Mouse (Mus musculus) kidney, adult 11 months (tissue): ENCODE measurements at regions not wholly inside any gene's neighbourhood (a gene's known extent, or its start where the extent isn't known, plus 50 kb on each side); places are given as distances from the start of the nearest gene placed in this dataset.

Source experiments
- DNase-seq: peaks from one replicate; pipeline ENCODE4 v3.0.0; 2022

DNA sequence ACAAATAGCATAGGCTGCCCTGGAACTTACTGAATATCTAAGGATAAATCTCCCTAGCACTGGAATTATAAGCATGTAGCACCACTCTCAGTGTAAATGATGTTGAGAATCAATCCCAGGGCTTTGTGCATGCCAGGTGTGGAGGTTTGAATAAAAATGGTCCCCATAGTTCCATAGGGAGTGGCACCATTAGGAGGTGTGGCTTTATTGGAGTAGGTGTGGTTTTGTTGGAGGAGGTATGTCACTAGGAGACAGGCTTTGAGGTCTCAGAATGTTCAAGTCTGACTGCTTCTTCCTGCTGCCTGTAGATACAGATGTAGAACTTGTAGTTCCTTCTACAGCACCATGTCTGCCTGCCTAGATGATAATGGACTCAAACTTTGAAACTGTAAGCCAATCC, 217.8 kb downstream of the Rsl24d1 start:
- no peak for DNase-seq

DNA sequence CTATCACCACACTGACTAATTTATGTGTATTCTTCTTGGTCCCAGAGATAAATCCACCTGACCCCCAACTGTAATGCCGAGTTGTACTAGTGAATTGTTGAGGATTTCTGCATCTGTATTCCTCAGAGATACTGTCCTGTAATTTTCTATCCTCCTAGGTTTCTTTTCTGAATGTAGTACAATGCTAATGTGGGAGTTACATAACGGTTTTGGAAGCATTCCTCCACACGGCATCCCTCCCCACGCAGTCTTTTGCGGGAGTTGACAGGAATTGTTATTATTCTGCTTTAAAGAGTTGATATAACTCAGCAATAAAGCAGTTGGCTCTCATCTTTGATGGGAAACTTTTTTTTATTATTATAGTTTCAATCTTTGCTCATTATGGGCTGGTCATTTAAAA, 222.8 kb downstream of the Rsl24d1 start:
- DNase-seq, result no peak

DNA sequence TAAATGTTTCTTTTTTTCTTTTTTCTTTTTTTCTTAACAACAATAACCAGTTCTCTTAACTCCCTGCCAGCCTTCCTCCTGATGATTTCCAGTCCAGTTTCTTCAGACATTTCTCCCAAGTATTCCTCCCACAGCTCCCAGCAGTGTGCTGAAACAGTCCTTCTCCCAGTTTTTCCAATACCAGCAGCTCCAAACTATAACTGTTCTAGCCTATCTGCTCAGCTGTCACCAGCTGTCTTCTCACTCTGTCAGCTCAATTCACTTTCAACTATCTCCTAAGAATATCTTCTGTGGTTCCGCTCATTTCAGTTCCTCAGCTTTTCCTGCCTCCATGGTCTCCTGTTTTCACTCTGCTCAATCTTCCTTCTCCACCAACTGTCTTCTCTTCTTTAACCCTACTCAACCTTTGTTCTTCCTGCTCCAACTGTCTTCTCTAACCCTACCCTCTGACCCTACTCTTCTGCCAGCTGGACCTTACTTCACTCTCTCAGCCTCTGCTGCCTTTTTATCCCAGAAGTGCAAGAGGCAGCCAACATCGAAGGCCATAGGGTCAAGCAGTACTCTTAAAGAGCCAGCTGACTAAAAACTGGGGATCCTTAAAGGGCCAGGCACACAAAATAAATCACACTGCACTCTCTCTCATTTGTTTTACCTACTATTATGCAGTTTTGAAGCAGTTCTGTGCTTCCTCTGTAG, 224.0 kb downstream of the Rsl24d1 start:
- peak; percentile 49 for DNase-seq

DNA sequence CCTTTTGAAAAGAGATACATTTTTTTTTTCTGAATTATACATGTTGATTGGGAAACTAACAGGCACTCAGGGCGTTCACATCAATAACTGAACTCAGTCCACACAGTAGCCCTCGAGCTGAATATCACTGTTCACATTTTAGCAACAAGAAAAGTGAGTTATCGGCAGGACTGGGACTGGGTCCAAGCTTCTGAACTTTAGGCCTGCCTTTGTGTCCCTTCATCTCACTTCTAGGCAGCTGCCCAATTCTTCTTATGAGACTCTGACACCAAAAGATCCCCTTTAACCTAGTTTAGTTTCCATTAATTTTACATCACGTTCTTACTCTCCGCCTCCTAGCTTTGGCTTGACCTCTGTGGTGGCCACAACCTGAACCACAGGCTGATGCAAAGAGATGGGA, 242.7 kb downstream of the Rsl24d1 start:
- DNase-seq, result no peak

DNA sequence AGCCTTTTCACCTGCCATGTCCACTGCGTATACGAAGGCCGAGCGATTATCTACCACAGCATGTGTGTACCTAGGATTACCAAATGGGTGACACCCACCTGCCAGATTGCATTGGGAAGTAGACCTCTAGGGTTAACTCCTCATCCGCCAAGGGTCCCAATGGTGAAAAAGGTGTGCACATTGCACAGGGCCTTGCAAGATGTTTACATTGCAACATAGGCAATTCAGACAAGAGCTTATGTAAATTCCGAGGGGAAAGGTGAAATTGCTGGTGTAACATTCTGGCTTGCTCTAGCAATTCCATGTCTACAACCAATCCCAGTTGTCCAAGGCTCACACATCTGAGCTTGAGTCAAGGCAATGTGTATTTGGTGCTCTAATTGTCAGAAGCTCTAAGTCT, 245.7 kb downstream of the Rsl24d1 start:
- no peak for DNase-seq

DNA sequence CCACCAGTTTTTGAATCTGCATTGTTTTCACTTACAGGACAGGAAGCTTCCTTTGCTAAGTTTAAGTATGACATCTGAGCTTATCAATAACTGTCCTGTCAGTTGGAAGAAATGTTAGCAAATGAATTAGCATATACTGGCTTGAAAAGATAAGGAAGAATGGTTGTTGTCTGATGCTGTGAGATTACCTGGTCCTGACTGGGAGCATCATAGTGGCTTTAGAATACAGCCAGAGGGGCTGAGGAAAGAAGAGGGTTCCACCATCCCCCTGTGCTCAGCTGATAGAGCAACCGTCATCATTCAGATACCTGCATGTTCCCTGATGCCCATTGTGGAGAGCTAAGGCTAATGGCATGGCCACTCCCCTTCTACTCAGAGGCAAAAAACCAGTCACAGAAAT, 267.5 kb downstream of the Rsl24d1 start:
- no peak for DNase-seq

DNA sequence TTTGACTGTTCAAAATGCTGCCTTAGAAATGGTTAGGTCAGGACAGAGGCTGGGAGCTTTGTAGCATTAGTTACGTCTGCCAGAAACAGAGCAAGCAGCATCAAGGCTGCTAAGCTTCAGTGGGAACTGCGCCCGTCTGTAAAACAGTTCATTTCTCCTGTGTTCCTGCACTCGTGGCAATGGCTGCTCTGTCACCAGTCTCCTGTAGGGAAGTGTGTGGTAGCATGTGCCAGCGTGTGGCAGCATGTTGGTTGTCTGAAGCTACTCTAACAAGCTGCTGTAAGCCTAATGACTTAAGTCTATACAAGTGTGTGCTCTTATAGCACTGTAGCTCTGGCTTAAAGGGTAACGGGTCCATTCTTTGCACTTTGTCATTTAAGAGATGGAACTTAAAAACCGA, 278.8 kb downstream of the Rsl24d1 start:
- no peak for DNase-seq

DNA sequence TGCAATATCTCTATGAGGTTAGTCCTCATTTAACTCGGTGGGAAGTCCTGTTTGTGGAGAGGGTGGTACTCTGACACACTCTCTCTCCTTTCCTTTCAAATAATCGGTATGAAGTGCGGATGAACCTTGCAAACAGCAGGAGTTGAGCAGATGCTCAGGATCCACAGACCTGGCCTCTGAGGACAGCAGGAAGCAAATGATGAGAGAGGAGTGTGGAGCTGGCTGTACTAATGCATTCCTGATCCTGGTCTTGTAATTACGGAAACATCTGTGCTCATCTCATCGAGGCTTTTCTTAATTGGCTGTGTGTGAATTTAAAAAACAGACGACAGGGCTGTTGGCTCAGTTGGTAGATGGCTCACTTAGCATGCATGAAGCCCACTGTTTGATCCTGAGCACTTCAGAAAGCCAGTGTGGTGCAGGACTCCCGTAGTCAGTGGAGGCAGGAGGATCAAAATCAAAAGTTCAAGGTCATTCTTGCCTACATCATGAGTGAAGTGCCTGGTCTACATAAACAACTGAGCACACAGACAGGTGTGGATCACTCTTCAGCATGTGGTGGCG, 300.2 kb downstream of the Rsl24d1 start:
- no peak for DNase-seq

DNA sequence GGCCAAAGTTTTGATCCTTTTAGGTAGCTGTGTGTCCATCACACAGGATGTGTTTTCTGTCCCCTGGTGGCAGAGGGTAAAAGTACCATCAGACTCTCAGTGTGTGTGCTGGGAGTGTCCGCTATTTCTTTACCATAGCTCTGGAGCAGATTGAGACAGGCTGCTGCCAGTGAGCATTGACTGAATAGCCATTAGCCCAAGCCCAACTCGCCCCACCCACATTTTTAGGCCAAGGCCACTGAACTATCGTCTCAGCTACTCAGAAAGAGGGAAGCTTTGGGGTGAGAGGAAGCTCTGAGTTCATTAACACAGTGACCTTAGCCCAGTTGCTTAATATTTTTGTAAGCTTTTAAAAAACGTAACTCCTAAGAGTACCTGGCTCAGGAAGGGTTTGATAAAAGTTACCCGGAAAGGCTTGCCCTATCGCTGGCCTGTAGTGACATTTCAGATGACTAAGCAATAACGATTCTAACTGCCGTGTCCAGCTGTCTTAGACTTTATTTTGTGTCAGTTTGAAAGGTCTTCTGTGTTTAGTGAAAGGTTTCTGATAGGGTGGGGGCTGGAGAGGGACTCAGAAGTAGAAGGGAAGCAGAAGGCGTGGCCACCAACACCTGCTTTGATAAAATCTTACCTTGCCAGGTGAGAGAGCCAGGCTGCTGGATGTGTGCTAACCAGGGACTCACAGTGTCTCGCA, 303.0 kb downstream of the Rsl24d1 start:
- DNase-seq, result no peak
